Comparison of ENCODE assay signal across 9 mouse cellular contexts in genomic region chr6:51875884-51876626, GRCm38 (mm10).
A peak's percentile ranks its signal among the peaks of the same experiment; 100 is the strongest.
DNase-seq lines count a peak whose midpoint lies in the region; ATAC-seq lines count a peak whose summit lies in the region.
"Had no signal": no experiment of that assay in that cellular context is flagged by ENCODE, and none has a peak within 500 bp of the region (broad histone marks: within the 10 kb centered on the region; RNA-seq: fewer than 3 reads in every experiment).

No protein-coding gene starts in this region.

- H3K36me3 ChIP-seq in hindbrain, embryonic 10.5 days = no peaks in the 10 kb centered on the region
- H3K36me3 ChIP-seq in limb, embryonic 13.5 days = no peaks in the 10 kb centered on the region
- no peaks in the 10 kb centered on the region for H3K36me3 ChIP-seq in forebrain, embryonic 16.5 days (ENCODE audit: control insufficient read depth, insufficient read depth)
- H3K36me3 ChIP-seq: midbrain, embryonic 12.5 days had no signal

- peak; percentile 27 for DNase-seq in gastrocnemius, adult 18-20 months (ENCODE audit: low spot score)
- DNase-seq in gastrocnemius, postnatal 25 days = no peak
- DNase-seq in Muller cell, postnatal 12 days (ENCODE audit: inconsistent ontology term) = peak; percentile 42
- DNase-seq in hindbrain, embryonic 10.5 days (ENCODE audit: low spot score) = peak; percentile 27
- DNase-seq in skeletal muscle tissue, adult 2 months (ENCODE audit: low read depth, low spot score) = peak; percentile 20
- no peak for DNase-seq in left cerebral cortex, postnatal 25 days (ENCODE audit: low spot score in 2 of 2)

- H3K4me2 ChIP-seq in limb, embryonic 13.5 days (replicated peaks) = no peak overlapping the region
- no peak overlapping the region for H3K4me2 ChIP-seq in forebrain, embryonic 16.5 days (ENCODE audit: low read length)
- H3K4me2 ChIP-seq: midbrain, embryonic 12.5 days had no signal

- intact Hi-C loops in left cerebral cortex, postnatal 25 days (cut with DNase I) = no loop called here

- peaks cover 24% of the 10 kb centered on the region for H3K4me1 ChIP-seq in hindbrain, embryonic 10.5 days (replicated peaks)
- H3K4me1 ChIP-seq in limb, embryonic 13.5 days = peaks cover 15% of the 10 kb centered on the region
- H3K4me1 ChIP-seq in forebrain, embryonic 16.5 days (replicated peaks; ENCODE audit: control insufficient read depth, insufficient read depth, low read length) = no peaks in the 10 kb centered on the region
- H3K4me1 ChIP-seq: midbrain, embryonic 12.5 days had no signal

- WGBS in hindbrain, embryonic 10.5 days = 40% methylated on average over 6 of the region's 6 CpGs
- WGBS in limb, embryonic 13.5 days = 20% methylated on average over 6 of the region's 6 CpGs
- 30% methylated on average over 6 of the region's 6 CpGs for WGBS in forebrain, embryonic 16.5 days

- H3K4me3 ChIP-seq in hindbrain, embryonic 10.5 days = no peak overlapping the region
- H3K4me3 ChIP-seq in limb, embryonic 13.5 days = no peak overlapping the region
- H3K4me3 ChIP-seq in forebrain, embryonic 16.5 days (replicated peaks; ENCODE audit: low read length) = no peak overlapping the region
- H3K4me3 ChIP-seq: midbrain, embryonic 12.5 days had no signal

- no peak overlapping the region for H3K9ac ChIP-seq in limb, embryonic 13.5 days
- no peak overlapping the region for H3K9ac ChIP-seq in forebrain, embryonic 16.5 days (replicated peaks; ENCODE audit: low read depth, low read length)
- H3K9ac ChIP-seq: midbrain, embryonic 12.5 days had no signal

- H3K27ac ChIP-seq in hindbrain, embryonic 10.5 days = no peak overlapping the region
- no peak overlapping the region for H3K27ac ChIP-seq in limb, embryonic 13.5 days
- no peak overlapping the region for H3K27ac ChIP-seq in forebrain, embryonic 16.5 days (ENCODE audit: low read length)
- H3K27ac ChIP-seq: midbrain, embryonic 12.5 days had no signal

- H3K9me3 ChIP-seq in hindbrain, embryonic 10.5 days = no peaks in the 10 kb centered on the region
- H3K9me3 ChIP-seq in limb, embryonic 13.5 days = no peaks in the 10 kb centered on the region
- no peaks in the 10 kb centered on the region for H3K9me3 ChIP-seq in forebrain, embryonic 16.5 days (ENCODE audit: control insufficient read depth, low read length)
- H3K9me3 ChIP-seq: midbrain, embryonic 12.5 days had no signal

- ATAC-seq in limb, embryonic 13.5 days (ENCODE audit: low FRiP score, low read depth) = peak; percentile 59
- no peak for ATAC-seq in forebrain, embryonic 16.5 days

- no peaks in the 10 kb centered on the region for H3K27me3 ChIP-seq in hindbrain, embryonic 10.5 days (ENCODE audit: insufficient read depth, poor library complexity, severe bottlenecking)
- peaks cover 53% of the 10 kb centered on the region for H3K27me3 ChIP-seq in limb, embryonic 13.5 days
- no peaks in the 10 kb centered on the region for H3K27me3 ChIP-seq in forebrain, embryonic 16.5 days (replicated peaks; ENCODE audit: control insufficient read depth, insufficient read depth, low read length)

Comparison
In these comparisons a context has a peak if more than half of its experiments do, and no peak if none do; other contexts are left out.
1. DNase-seq: peak in gastrocnemius, adult 18-20 months (single experiment), Muller cell, postnatal 12 days (single experiment), hindbrain, embryonic 10.5 days (single experiment) and skeletal muscle tissue, adult 2 months (single experiment); none in gastrocnemius, postnatal 25 days (single experiment) and left cerebral cortex, postnatal 25 days (0 of 2).